Mouse (Mus musculus) MEL (cell line): ENCODE measurements around the gene Rps26. TPM values are rescaled to one million over a fixed set of nuclear protein-coding genes. Genes with fewer than 3 reads are reported as not detected.

Experiments used
- DNase-seq: peaks from one replicate; pipeline ENCODE4 v3.0.0; 2011; ENCODE audit warnings: low read depth, low spot score
- H3K27ac ChIP-seq: 2 replicates; pipeline ENCODE4 v1.5.1; 2012; ENCODE audit warnings: low read depth, mild to moderate bottlenecking, control low read depth, low read length, moderate library complexity; ENCODE audit not compliant: control insufficient read depth
- H3K27me3 ChIP-seq, 2 experiments: fragments of 150-350 bp in 1 of 2; sonication (generic) in 1 of 2; 2 replicates each; pipeline ENCODE4 v1.6.1; 2012; ENCODE audit warnings: low read length in 2 of 2, mild to moderate bottlenecking in 2 of 2, improper control_type of control experiment in 1 of 2, moderate library complexity in 1 of 2; ENCODE audit not compliant: insufficient read depth in 2 of 2, control insufficient read depth in 1 of 2
- H3K36me3 ChIP-seq, 2 experiments: 2 replicates each; pipeline ENCODE4 v1.6.1; 2012 to 2014; ENCODE audit warnings: low read length in 2 of 2, improper control_type of control experiment in 1 of 2, inconsistent platforms in 1 of 2, mild to moderate bottlenecking in 1 of 2; ENCODE audit not compliant: insufficient read depth in 2 of 2, control insufficient read depth in 1 of 2
- H3K4me1 ChIP-seq, 2 experiments: fragments of 150-350 bp in 1 of 2; sonication (generic) in 1 of 2; 2 replicates each; pipeline ENCODE4 v1.6.1; 2012; ENCODE audit warnings: low read length in 2 of 2, improper control_type of control experiment in 1 of 2, mild to moderate bottlenecking in 1 of 2; ENCODE audit not compliant: insufficient read depth in 2 of 2, control insufficient read depth in 1 of 2
- H3K4me3 ChIP-seq, 2 experiments: fragments of 150-350 bp in 1 of 2; sonication (generic) in 1 of 2; 2 replicates each; pipeline ENCODE4 v1.5.1; 2012; ENCODE audit warnings: low read depth in 2 of 2, low read length in 2 of 2, mild to moderate bottlenecking in 2 of 2, moderate library complexity in 2 of 2, control low read depth in 1 of 2, improper control_type of control experiment in 1 of 2; ENCODE audit not compliant: control insufficient read depth in 1 of 2, insufficient read depth in 1 of 2
- H3K79me2 ChIP-seq: 2 replicates; pipeline ENCODE4 v1.6.1; 2012; ENCODE audit warnings: mild to moderate bottlenecking, low read length, moderate library complexity; ENCODE audit not compliant: control insufficient read depth, poor library complexity, insufficient read depth
- H3K9ac ChIP-seq: 2 replicates; pipeline ENCODE4 v1.6.1; 2012; ENCODE audit warnings: low read depth, mild to moderate bottlenecking, control low read depth, low read length, moderate library complexity; ENCODE audit not compliant: control insufficient read depth, poor library complexity, severe bottlenecking
- H3K9me3 ChIP-seq: fragments of 150-350 bp; sonication (generic); replicated peaks from 2 replicates; pipeline ENCODE4 v1.6.1; 2012; ENCODE audit warnings: mild to moderate bottlenecking, low read length, improper control_type of control experiment, moderate library complexity; ENCODE audit not compliant: insufficient read depth
- BHLHE40 ChIP-seq: IDR thresholded peaks from 2 replicates; pipeline ENCODE4 v1.6.1; 2012; ENCODE audit warnings: low read depth, mild to moderate bottlenecking, inconsistent platforms, low read length, improper control_type of control experiment, borderline replicate concordance
- CHD1 ChIP-seq: IDR thresholded peaks from 2 replicates; pipeline ENCODE4 v1.6.1; 2012; ENCODE audit warnings: low read depth, mild to moderate bottlenecking, inconsistent platforms, low read length, improper control_type of control experiment
- CHD2 ChIP-seq: IDR thresholded peaks from 2 replicates; pipeline ENCODE4 v1.6.1; 2011; ENCODE audit warnings: low read length, improper control_type of control experiment
- CTCF ChIP-seq, 3 experiments: IDR thresholded peaks in 2 of 3; conservative IDR thresholded peaks in 1 of 3; 2 replicates each; pipeline ENCODE4 v1.5.1; 2011 to 2012; ENCODE audit warnings: low read length in 3 of 3, low read depth in 2 of 3, mild to moderate bottlenecking in 2 of 3, improper control_type of control experiment in 1 of 3, inconsistent platforms in 1 of 3, mixed read lengths in 1 of 3, moderate library complexity in 1 of 3; ENCODE audit not compliant: control insufficient read depth in 1 of 3, insufficient read depth in 1 of 3, poor library complexity in 1 of 3, severe bottlenecking in 1 of 3
- ELF1 ChIP-seq: IDR thresholded peaks from 2 replicates; pipeline ENCODE4 v1.6.1; 2014; ENCODE audit warnings: low read depth, mild to moderate bottlenecking, inconsistent platforms, low read length, improper control_type of control experiment, moderate library complexity
- EP300 ChIP-seq, 2 experiments: IDR thresholded peaks; 2 replicates each; pipeline ENCODE4 v1.6.1; 2011; ENCODE audit warnings: improper control_type of control experiment in 2 of 2, low read length in 2 of 2, low read depth in 1 of 2, mild to moderate bottlenecking in 1 of 2
- ETS1 ChIP-seq: IDR thresholded peaks from 2 replicates; pipeline ENCODE4 v1.6.1; 2012; ENCODE audit warnings: low read depth, mild to moderate bottlenecking, inconsistent platforms, low read length, improper control_type of control experiment, moderate library complexity
- GABPA ChIP-seq: IDR thresholded peaks from 2 replicates; pipeline ENCODE4 v1.6.1; 2012; ENCODE audit warnings: low read depth, mild to moderate bottlenecking, inconsistent platforms, low read length, improper control_type of control experiment, moderate library complexity
- GATA1 ChIP-seq: IDR thresholded peaks from 2 replicates; pipeline ENCODE4 v1.6.1; 2011; ENCODE audit warnings: low read depth, low read length, improper control_type of control experiment
- HCFC1 ChIP-seq: IDR thresholded peaks from 2 replicates; pipeline ENCODE4 v1.6.1; 2012; ENCODE audit warnings: low read depth, mild to moderate bottlenecking, inconsistent platforms, low read length, improper control_type of control experiment, moderate library complexity
- KAT2A ChIP-seq: conservative IDR thresholded peaks from 2 replicates; pipeline ENCODE4 v1.6.1; 2012; ENCODE audit warnings: low read depth, low read length, improper control_type of control experiment, inconsistent platforms
- MAFK ChIP-seq: IDR thresholded peaks from 2 replicates; pipeline ENCODE4 v1.6.1; 2011; ENCODE audit warnings: low read depth, mild to moderate bottlenecking, low read length, improper control_type of control experiment, borderline replicate concordance
- MAX ChIP-seq: IDR thresholded peaks from 2 replicates; pipeline ENCODE4 v1.6.1; 2011; ENCODE audit warnings: low read length, improper control_type of control experiment
- MAZ ChIP-seq: IDR thresholded peaks from 2 replicates; pipeline ENCODE4 v1.6.1; 2012; ENCODE audit warnings: low read depth, mild to moderate bottlenecking, inconsistent platforms, low read length, improper control_type of control experiment
- MEF2A ChIP-seq: IDR thresholded peaks from 2 replicates; pipeline ENCODE4 v1.6.1; 2014; ENCODE audit warnings: low read depth, mild to moderate bottlenecking, inconsistent platforms, low read length, improper control_type of control experiment; ENCODE audit not compliant: poor library complexity, insufficient replicate concordance, severe bottlenecking; ENCODE audit errors: extremely low read depth
- MXI1 ChIP-seq: IDR thresholded peaks from 2 replicates; pipeline ENCODE4 v1.6.1; 2011; ENCODE audit warnings: mild to moderate bottlenecking, low read depth, low read length, improper control_type of control experiment
- MYB ChIP-seq: IDR thresholded peaks from 2 replicates; pipeline ENCODE4 v1.6.1; 2011; ENCODE audit warnings: mild to moderate bottlenecking, low read depth, low read length, improper control_type of control experiment
- MYC ChIP-seq: IDR thresholded peaks from 2 replicates; pipeline ENCODE4 v1.6.1; 2011; ENCODE audit warnings: low read depth, mild to moderate bottlenecking, low read length, improper control_type of control experiment, moderate library complexity
- POLR2A ChIP-seq, 2 experiments: IDR thresholded peaks; 2 replicates each; pipeline ENCODE4 v1.6.1; 2011 to 2012; ENCODE audit warnings: low read length in 2 of 2, mild to moderate bottlenecking in 2 of 2, control low read depth in 1 of 2, improper control_type of control experiment in 1 of 2, low read depth in 1 of 2, moderate library complexity in 1 of 2; ENCODE audit not compliant: control insufficient read depth in 1 of 2, insufficient read depth in 1 of 2, poor library complexity in 1 of 2
- POLR2AphosphoS2 ChIP-seq: IDR thresholded peaks from 2 replicates; pipeline ENCODE4 v1.6.1; 2011; ENCODE audit warnings: low read length, improper control_type of control experiment
- POLR2AphosphoS5 ChIP-seq: IDR thresholded peaks from 2 replicates; pipeline ENCODE4 v1.6.1; 2012; ENCODE audit warnings: low read depth, borderline replicate concordance, mild to moderate bottlenecking, inconsistent platforms, low read length, moderate library complexity, mixed read lengths
- RAD21 ChIP-seq: IDR thresholded peaks from 2 replicates; pipeline ENCODE4 v1.6.1; 2011; ENCODE audit warnings: mild to moderate bottlenecking, low read depth, low read length, improper control_type of control experiment
- SIN3A ChIP-seq: IDR thresholded peaks from 2 replicates; pipeline ENCODE4 v1.6.1; 2012; ENCODE audit warnings: low read length, improper control_type of control experiment, inconsistent platforms
- SMC3 ChIP-seq: IDR thresholded peaks from 2 replicates; pipeline ENCODE4 v1.6.1; 2011; ENCODE audit warnings: low read depth, low read length, improper control_type of control experiment
- TBP ChIP-seq: IDR thresholded peaks from 2 replicates; pipeline ENCODE4 v1.8.0; 2011; ENCODE audit warnings: low read depth, low read length, improper control_type of control experiment
- TCF12 ChIP-seq: IDR thresholded peaks from 2 replicates; pipeline ENCODE4 v1.6.1; 2014; ENCODE audit warnings: low read depth, mild to moderate bottlenecking, inconsistent platforms, low read length, improper control_type of control experiment, moderate library complexity
- UBTF ChIP-seq: IDR thresholded peaks from 2 replicates; pipeline ENCODE4 v1.6.1; 2012; ENCODE audit warnings: low read depth, mild to moderate bottlenecking, inconsistent platforms, low read length, improper control_type of control experiment, moderate library complexity, borderline replicate concordance; ENCODE audit not compliant: insufficient read depth
- USF1 ChIP-seq: IDR thresholded peaks from 2 replicates; pipeline ENCODE4 v1.6.1; 2014; ENCODE audit warnings: low read depth, mild to moderate bottlenecking, inconsistent platforms, low read length, improper control_type of control experiment, moderate library complexity
- USF2 ChIP-seq, 2 experiments: IDR thresholded peaks; 2 replicates each; pipeline ENCODE4 v1.6.1; 2011 to 2012; ENCODE audit warnings: improper control_type of control experiment in 2 of 2, low read length in 2 of 2, borderline replicate concordance in 1 of 2, inconsistent platforms in 1 of 2, low read depth in 1 of 2, mild to moderate bottlenecking in 1 of 2; ENCODE audit not compliant: insufficient read depth in 1 of 2
- ZC3H11A ChIP-seq: IDR thresholded peaks from 2 replicates; pipeline ENCODE4 v1.6.1; 2012; ENCODE audit warnings: low read depth, mild to moderate bottlenecking, inconsistent platforms, low read length, improper control_type of control experiment
- ZKSCAN1 ChIP-seq: IDR thresholded peaks from 2 replicates; pipeline ENCODE4 v1.6.1; 2012; ENCODE audit warnings: low read depth, mild to moderate bottlenecking, inconsistent platforms, low read length, improper control_type of control experiment, moderate library complexity
- ZMIZ1 ChIP-seq: IDR thresholded peaks from 2 replicates; pipeline ENCODE4 v1.6.1; 2012; ENCODE audit warnings: low read depth, mild to moderate bottlenecking, inconsistent platforms, low read length, improper control_type of control experiment, moderate library complexity
- ZNF384 ChIP-seq: IDR thresholded peaks from 2 replicates; pipeline ENCODE4 v1.6.1; 2012; ENCODE audit warnings: low read depth, mild to moderate bottlenecking, inconsistent platforms, low read length, improper control_type of control experiment
- polyA plus RNA-seq, 2 experiments: library from polyadenylated mRNA; stranded (reverse) in 1 of 2; unstranded in 1 of 2; fragments of >175 nt in 1 of 2; fragments of >200 nt in 1 of 2; gene quantifications; 2 replicates each; pipeline versions ENCODE4 v1.2.1 to v1.2.4; 2012; ENCODE audit warnings: low replicate concordance in 2 of 2, low read depth in 1 of 2; ENCODE audit not compliant: insufficient read length in 2 of 2, insufficient read depth in 1 of 2, missing spikeins in 1 of 2
- total RNA-seq: library from RNA; depleted of rRNA; stranded (reverse); fragments of 300-350 nt; gene quantifications from 2 replicates; pipeline ENCODE4 v1.2.3, GENCODE M21; 2012

The Rps26 gene
- total and polyA plus RNA-seq, 3 experiments: 2,523 to 2,530 TPM; not detected in 1

DNA sequence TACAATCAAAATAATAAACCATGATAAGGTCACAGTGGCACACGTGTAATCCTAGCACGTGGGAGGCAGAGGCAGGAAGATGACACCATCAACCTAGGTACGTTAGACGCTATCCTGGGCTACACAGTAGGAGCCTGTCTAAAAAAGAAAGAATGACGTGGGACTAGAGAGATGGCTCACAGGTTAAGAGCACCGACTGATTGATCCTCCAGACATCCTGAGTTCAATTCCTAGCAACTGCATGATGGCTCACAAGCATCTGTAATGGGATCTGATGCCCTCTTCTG, 13.4 kb downstream of the Rps26 start (continued):
- TF ChIP-seq USF2 (IDR thresholded peaks at IDR 0.05; ENCODE audit: borderline replicate concordance in 1 of 2, insufficient read depth in 1 of 2, low read depth in 1 of 2, low read length in 2 of 2): no peak
- no peak for TF ChIP-seq UBTF
- no peak for TF ChIP-seq MAFK
- TF ChIP-seq ETS1: no peak
- TF ChIP-seq MAX: peak; percentile 72
- no peak for TF ChIP-seq POLR2AphosphoS5
- TF ChIP-seq GABPA: no peak
- TF ChIP-seq GATA1: no peak
- TF ChIP-seq MEF2A: no peak
- no peak for TF ChIP-seq KAT2A
- TF ChIP-seq ZNF384: no peak

DNA sequence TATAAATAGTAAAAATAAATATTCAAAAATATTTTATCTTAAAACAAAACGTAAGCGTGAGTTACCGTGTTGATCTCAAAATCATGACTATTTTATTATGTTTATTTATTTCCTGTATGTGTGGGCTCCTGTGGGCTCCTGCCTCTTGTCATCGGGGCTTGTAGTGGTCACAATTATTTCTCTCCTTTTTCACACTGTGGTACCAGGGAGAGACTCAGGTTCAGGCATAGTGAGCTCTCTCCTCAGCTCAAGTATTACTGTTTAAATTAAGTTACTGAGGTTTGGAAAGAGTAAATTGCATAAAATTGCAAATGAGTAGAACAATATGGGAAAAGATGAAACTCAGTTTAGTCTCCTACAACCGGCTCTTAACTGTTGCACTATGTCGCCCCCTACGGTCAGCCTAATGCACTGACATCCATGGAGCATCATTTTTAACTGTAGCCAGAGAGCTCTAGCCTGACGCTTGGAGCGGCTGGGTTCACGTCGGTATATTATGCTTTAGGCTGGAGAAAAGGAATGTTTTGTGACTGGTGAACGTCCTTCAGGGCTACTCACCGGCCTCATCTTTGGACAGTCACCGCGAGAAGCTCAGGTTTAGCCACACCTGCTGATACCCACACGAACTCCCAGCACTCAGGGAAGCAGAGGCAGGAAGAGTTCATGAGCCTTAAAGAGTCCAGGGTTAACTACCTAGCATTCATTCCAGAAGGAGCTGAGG, 14.0 kb downstream of the Rps26 start:
- Histone ChIP-seq H3K36me3 (peaks cover 0 to 14% of the 10 kb centered on the region in 2 experiments; a peak in 2 of 4 replicates), H3K4me1 (peaks cover 5 to 16% of the 10 kb centered on the region in 2 experiments; a peak in 3 of 4 replicates), H3K9me3 (no peaks in the 10 kb centered on the region), H3K4me3 (peak overlapping the region; percentile 51 to 56), H3K27me3 (no peaks in the 10 kb centered on the region), H3K79me2 (no peaks in the 10 kb centered on the region), H3K27ac (no peak overlapping the region), H3K9ac (peak overlapping the region; percentile 49)
- peak; percentile 54; the same call in 1 of the 2 replicates for TF ChIP-seq ZC3H11A
- TF ChIP-seq HCFC1: no peak; the same call in 1 of the 2 replicates
- TF ChIP-seq POLR2AphosphoS5: no peak
- TF ChIP-seq POLR2AphosphoS2: no peak
- TF ChIP-seq ZKSCAN1: no peak
- TF ChIP-seq SIN3A: peak; percentile 63; the same call in 1 of the 2 replicates
- TF ChIP-seq POLR2A (IDR thresholded peaks at IDR 0.05; ENCODE audit: control insufficient read depth in 1 of 2, insufficient read depth in 1 of 2, low read depth in 1 of 2, low read length in 2 of 2, poor library complexity in 1 of 2): no peak
- no peak for TF ChIP-seq EP300 (IDR thresholded peaks at IDR 0.05; ENCODE audit: low read depth in 1 of 2, low read length in 2 of 2)
- TF ChIP-seq ETS1: no peak
- no peak for TF ChIP-seq CHD1
- no peak for TF ChIP-seq CHD2
- TF ChIP-seq MEF2A: no peak
- peak; percentile 3; the same call in 1 of the 2 replicates for TF ChIP-seq MYC
- TF ChIP-seq SMC3: peak; percentile 70
- peak; percentile 88 for TF ChIP-seq RAD21
- no peak for TF ChIP-seq MAZ
- TF ChIP-seq BHLHE40: no peak
- no peak for TF ChIP-seq MAFK
- TF ChIP-seq TBP: 0 out of 2 replicates have a peak, but pooled peaks have one; percentile 31
- TF ChIP-seq CTCF (IDR thresholded peaks at IDR 0.05 in 2 of 3, conservative IDR thresholded peaks at IDR 0.05 in 1 of 3; ENCODE audit: control insufficient read depth in 1 of 3, insufficient read depth in 1 of 3, low read depth in 2 of 3, low read length in 3 of 3, poor library complexity in 1 of 3, severe bottlenecking in 1 of 3): peak; percentile 81 to 96 (median 93)
- TF ChIP-seq MYB: no peak
- peak; percentile 13; the same call in 1 of the 2 replicates for TF ChIP-seq MXI1
- TF ChIP-seq ZNF384: no peak
- TF ChIP-seq GABPA: no peak
- no peak for TF ChIP-seq TCF12
- no peak for TF ChIP-seq ELF1
- TF ChIP-seq ZMIZ1: no peak
- TF ChIP-seq USF1: no peak
- TF ChIP-seq GATA1: no peak
- peak; percentile 94 for DNase-seq
